Mouse (Mus musculus): ENCODE results near the gene Borcs6.

Gene Borcs6

GRCm38 (mm10) chr11:69071262-69071661, 11.7 kb downstream of the Borcs6 start:
- DNase-seq, result no peak

DNA sequence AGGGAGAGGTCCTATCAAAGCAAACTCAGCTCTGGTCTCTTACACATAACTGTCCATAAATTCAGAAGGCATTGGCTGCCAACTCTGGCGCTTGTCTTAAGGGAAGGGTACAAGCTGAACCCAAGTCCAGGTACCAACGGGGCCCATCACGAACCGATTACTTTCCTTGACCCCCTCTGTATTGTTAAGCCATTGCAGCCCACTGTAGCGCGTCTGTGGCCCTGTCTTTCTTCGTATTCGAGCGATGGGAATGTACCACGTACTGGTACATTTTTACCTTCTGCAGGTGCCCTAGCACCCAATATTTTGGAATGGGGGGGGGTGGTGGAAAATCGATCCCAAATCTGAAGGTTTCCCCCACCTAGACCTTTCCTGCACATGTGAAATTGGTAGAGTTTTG, 12.7 kb downstream of the Borcs6 start:
- no peak for DNase-seq

- peak; percentile 38 for DNase-seq
Observed at GRCm38 (mm10) chr11:69072666-69073064, 13.1 kb downstream of the Borcs6 start.

DNA sequence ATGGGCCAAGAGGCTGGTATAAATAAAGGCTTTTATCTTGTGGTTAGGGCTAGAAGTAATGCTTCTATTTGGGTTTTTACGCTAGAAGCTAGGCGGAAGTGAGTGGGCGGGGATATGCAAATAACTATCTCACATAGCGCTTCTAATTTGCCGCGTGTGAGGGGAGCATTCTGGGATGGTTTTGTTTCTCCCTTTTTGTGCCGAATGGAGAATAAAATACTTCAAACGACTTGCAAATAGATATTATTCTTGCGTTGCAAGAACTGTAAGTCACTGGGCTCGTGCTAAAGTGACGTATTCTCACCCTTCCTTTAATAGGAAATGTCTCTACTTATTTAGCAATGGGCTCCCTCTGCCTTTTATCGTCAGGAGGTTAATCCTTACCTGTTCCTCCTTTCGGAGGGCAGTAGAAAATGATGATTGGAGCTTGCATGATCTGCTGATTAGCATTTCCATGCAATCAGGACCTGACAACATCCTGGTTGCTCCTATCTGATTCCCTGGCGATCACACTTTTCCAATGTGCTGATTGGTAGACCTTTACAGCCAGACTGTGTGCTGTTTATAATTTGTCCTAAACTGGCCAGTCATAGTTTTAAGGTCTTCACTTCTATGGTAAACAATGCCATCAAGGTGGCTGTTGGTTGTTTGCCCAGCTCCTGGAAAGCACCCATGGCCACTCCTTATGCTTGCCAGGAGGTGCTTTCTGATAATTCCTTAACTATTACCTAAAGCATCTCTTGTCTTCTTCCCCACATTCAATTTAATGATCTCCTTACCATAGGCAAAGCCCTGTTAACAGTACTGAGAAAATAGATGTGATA, 13.8 kb downstream of the Borcs6 start:
- DNase-seq, result peak; percentile 85

DNA sequence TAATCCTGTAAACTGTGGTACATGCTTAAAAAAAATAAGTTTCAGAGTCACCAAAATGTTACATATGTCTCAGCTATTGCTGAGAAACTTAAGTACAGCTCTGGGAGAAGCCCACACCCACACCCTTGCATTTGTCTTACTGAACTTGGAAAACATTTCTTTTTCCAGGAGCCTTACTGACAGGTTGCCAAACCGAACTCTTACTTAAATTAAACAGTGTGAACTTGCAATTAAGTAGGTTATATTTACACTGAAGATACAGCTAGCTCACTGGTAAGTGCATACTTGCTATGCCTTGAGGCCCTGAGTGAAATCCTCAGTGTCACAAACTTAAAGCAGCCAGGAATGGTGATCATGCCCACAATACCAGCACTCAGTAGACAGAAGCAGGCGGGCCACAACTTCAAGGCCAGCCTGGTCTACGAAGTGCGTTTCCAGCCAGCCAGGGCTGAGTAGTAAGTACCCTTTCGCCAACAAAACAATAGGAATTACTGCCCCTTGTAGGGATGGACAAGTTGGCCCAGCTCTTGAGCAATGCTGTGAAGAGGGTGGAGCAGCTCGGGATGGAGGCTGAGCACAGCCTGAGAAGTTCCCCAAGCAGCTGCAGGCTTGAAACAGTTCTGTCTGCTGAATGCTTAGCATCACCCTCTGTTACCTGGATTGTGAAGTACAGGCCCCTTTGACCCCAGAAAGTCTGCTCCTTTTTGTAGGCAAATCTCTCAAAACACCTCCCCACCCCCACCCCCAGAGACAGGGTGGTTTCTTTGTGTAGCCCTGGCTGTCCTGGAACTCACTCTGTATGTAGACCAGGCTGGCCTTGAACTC, 14.6 kb downstream of the Borcs6 start:
- no peak for DNase-seq

- no peak for DNase-seq
Observed at GRCm38 (mm10) chr11:69074776-69075069, 15.2 kb downstream of the Borcs6 start.

DNA sequence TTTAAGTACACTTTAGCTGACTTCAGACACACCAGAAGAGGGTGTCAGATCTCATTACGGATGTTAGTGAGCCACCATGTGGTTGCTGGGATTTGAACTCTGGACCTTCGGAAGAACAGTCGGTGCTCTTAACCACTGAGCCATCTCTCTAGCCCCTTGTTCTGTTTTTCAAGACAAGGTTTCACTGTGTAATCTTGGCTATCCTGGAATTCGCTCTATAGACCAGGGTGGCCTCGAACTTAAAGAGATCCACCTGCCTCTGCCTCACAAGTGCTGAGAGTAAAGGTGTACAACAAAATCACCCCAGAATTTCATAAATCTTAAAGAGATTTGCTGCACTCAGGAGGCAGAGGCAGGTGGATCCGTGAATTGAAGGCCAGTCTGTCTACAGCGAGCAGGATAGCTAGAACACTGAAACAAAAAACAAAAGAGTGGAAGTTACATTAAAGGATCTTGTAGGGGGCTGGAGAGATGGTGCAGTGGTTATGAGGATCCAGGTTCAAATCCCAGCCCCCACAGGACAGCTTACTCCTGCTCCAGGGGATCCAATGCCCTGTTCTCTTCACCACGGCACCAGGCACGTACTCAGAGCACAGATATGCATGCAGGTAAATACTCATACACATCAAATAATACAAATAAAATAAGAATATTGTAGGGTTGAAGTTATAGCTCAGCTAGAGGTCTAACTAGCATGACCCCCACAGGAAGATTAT, 16.4 kb downstream of the Borcs6 start:
- DNase-seq, result no peak

GRCm38 (mm10) chr11:69076572-69076971, 17.1 kb downstream of the Borcs6 start:
- no peak for DNase-seq

- DNase-seq, result no peak
Observed at GRCm38 (mm10) chr11:69077316-69077715, 17.8 kb downstream of the Borcs6 start.

DNA sequence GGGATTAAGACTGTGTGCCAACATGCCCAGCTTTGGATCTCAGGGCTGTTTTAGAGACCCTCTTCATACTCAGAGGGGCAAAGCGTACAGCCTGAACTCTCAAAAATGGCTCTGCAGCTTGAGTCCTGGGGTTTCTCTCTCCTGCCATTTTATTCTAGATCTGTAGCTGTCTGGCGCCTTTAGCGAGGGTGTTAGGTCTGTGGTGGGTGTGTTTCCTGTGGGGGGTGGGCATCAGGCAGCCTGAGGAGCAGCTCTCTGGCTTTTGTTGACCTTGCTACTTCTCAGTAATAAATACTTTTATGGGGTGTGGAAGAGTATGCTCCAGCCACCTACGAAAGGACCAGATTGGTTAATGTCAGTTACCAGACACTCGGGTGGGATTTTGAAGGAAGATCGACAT, 18.5 kb downstream of the Borcs6 start:
- DNase-seq, result no peak

DNA sequence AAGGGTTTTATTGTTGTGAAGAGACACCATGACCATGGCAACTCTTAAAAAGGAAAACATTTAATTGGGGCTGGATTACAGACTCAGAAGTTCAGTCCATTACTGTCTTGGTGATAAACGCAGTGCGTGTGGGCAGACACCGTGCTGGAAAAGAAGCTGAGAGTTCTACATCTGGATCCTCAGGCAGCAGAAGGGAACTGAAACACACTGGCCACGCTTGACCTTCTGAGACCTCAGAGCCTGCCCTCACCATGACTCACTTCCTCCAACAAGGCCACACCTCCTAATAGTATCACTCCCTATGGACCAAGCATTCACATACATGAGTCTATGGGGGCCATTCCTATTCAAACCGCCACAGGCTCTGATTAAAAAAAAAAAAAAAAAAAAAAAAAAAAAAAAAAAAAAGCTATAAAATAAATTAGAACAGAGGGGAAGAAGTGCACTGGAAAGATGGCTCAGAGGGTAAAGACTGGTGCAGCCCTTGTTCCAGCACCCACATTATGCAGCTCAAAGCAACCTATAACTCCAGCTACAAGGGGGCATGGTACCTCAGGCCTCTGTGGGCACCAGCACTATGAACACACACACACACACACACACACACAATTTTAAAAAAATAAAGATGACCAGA, 19.4 kb downstream of the Borcs6 start:
- no peak for DNase-seq

- DNase-seq, result no peak
Observed at GRCm38 (mm10) chr11:69080102-69080854, 20.8 kb downstream of the Borcs6 start.

- no peak for DNase-seq
Observed at GRCm38 (mm10) chr11:69080855-69081222, 21.3 kb downstream of the Borcs6 start.

DNA sequence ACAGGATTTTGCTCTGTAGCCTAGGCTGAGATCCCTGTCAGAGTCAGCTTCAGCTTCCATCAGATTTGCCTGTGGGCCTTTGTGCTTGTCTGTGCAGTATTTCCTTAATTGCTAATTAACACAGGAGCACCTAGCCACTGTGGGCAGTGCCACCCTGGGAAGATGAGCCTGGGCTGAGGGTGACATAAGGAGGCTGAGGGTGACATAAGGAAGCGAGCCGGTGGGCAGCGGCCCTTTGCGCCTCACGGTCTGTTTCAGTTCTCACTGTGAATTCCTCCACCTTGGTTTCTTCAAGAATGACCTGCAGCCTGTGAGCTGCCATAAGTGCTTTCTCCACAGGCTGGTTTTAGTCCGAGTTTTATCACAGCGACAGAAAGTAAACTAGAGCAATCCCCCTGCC, 22.1 kb downstream of the Borcs6 start:
- no peak for DNase-seq

DNA sequence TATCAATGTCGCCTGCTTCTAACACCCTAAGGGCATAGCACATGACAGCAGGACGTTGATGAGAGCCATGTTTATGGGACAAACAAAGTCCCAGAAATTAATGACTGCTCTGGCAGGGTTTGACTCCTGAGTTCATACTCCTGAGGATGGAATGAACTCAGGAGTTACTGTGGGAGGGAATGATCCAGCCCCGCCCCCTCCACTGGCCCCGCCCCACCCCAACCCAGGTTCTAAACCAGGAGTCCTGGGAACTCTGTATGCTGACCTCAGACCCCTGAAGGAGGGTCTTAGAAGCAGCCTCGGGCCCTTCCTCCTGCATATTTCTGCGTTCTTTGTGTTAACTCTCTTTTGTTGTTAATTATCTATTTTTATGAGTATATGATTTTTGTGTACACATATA, 26.1 kb downstream of the Borcs6 start:
- DNase-seq, result no peak

DNA sequence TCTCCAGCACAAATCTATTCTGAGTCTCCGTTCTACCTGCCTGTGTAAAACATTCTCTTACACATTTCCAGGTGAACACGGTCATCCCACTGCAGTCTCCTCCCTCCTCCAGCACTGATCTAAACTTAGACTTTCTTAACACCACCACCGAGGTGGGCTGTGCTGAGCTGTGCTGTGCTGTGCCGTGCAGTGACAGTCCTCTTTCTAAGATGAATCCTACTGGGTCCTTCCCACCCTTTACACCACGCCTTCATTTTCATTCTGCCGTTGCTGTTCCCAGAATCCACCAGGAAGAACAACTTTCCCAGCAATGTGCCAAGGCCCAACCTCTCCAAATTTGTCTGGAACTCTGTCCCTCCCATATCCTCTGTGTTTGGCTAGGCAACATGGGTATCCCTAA, 26.9 kb downstream of the Borcs6 start:
- no peak for DNase-seq

DNA sequence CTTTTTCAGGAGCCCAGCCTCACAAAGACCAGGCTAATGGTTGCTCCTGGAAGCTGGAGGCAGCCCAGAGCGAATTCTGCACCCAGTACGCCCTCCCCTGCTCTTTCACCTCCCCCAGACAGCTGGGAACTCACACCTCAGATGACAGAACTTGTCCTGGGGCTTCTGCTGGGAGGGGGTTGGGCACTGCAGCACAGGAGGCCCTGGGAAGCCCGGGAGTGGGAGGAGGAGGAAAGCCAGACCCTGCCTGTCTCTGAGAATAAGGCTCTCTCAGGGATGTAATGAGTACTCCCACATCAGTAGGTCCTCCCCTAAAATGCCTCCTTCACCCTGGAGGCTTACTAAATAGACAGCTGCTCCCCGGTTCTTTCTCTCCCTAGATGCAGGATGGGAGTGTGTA, 27.6 kb downstream of the Borcs6 start:
- DNase-seq, result peak; percentile 32

- DNase-seq, result no peak
Observed at GRCm38 (mm10) chr11:69087597-69087996, 28.1 kb downstream of the Borcs6 start.

DNA sequence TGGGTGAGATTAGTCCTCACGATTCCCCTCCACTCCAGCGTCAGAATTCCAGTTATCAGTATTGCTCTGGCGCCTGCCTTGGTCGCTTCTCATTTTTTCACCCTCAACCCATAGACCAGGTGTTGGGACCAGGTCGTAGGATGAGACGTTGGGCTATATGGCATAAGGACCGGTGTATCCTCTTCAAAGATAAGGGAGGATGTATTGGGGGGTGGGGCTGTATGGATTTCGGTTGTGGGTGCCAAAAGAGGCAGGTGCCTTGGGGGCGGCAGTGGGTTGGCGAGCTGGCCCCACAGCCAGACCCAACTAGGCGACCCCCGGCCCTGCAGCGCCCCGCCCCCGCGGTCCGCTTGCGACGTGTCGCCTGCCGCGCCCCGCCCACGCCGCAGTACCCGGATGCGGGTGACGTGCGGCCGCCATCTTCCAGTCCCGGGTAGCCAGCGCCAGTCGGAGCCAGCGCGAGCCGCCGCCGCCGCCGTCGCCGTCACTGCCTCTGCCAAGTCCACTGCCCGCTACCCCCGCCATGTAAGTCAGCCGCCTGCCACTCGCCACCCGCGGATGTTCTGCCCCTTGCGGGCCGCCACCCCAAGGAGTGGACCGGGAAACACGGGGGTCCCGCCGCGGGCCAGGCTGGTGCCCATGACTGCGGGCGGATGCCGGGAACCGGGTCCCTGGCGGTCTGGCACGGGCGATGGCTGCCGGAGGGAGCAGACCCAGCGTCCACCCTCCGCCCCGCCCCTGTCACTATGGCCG, 28.8 kb downstream of the Borcs6 start, which contains the start of gene Vamp2:
TSS of gene Vamp2 (plus strand) at position 388 of the 753 bp plus-strand sequence.
- peak; percentile 89 for DNase-seq

DNA sequence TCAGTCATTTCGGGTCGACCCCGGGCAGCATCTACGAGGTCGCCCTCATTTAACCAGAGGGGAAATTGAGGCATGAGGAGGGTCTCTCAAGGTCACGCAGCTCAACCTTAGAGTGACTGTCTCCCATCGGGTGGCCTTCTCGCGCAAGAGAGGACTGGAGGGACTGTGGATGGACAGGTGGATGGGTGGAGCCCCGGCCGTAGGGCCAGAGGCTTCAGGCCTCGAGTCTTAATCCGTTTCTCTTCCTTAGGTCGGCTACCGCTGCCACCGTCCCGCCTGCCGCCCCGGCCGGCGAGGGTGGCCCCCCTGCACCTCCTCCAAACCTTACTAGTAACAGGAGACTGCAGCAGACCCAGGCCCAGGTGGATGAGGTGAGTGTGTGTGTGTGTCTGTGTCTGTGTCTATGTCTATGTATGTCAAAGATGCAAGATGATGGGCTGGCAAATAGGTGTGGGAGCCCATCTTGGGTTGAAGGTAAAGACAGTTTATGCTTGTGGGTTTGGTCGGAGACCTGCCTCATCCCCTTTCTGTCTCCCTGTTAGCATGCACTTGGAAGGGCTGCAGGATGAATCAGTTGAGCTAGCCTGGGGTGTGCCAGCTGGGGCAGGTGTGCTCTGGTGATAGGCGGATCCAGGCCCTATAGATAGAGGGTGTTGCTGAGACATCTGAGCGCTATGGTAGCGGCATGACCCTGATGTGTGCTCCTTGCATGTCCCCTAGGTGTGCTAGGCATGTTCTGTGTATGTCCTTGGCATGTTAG, 29.5 kb downstream of the Borcs6 start:
- peak; percentile 74 for DNase-seq

Measured in liver (tissue).